Mouse (Mus musculus): ENCODE results near the gene Cadm2.

DNA sequence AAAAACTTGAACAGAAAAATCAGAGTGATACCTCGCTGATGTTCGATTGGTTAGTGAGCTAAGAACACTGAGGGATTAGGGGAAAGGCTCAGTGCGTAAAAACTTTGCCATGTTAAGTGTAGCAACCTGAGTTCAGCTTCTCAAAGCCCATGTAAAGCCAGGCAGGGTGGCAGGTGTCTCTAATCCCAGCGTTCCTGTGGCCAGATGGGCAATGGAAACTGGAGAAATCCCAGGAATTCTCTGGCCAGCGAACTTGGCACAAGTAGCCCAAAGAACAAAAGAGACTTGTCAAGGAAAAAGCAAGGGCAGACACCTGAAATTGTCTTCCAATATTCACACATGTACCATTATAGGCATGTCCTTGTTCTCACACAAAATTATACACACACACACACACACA lies 377.1 kb downstream of the Cadm2 start:
- TF ChIP-seq CTCF (IDR thresholded peaks at IDR 0.05; ENCODE audit: borderline replicate concordance, extremely low read depth, insufficient read depth, insufficient read length) (no peak), POLR2A (IDR thresholded peaks at IDR 0.05; ENCODE audit: borderline replicate concordance, extremely low read depth, insufficient read depth, insufficient read length, poor library complexity, severe bottlenecking) (no peak)

Measured in brain, embryonic 14.5 days (tissue).